Mouse (Mus musculus) neural tube, embryonic 11.5 days (tissue): Measurements from ENCODE around the gene Hcn1. TPM values are rescaled to one million over a fixed set of nuclear protein-coding genes. Genes with fewer than 3 reads are reported as not detected.

Source experiments
- ATAC-seq: fragments of 200-750 bp; cut with Nextera tagmentation; 2 replicates; pipeline ENCODE4 v1.8.0; 2017; ENCODE audit warnings: moderate number of reproducible peaks, mild to moderate bottlenecking, moderate TSS enrichment, moderate library complexity; ENCODE audit not compliant: insufficient read depth, low FRiP score, low TSS enrichment
- DNase-seq: peaks from one replicate; pipeline ENCODE4 v3.0.0-alpha.2; 2015; ENCODE audit warnings: low spot score
- H3K27ac ChIP-seq: fragments of 300-500 bp; sonication (generic); 2 replicates; pipeline ENCODE4 v1.5.1; 2014; ENCODE audit warnings: low read depth, mild to moderate bottlenecking, low read length
- H3K27me3 ChIP-seq: fragments of 300-500 bp; sonication (generic); 2 replicates; pipeline ENCODE4 v1.6.1; 2014; ENCODE audit warnings: mild to moderate bottlenecking, low read length, mixed read lengths; ENCODE audit not compliant: control insufficient read depth, insufficient read depth
- H3K36me3 ChIP-seq: fragments of 300-500 bp; sonication (generic); 2 replicates; pipeline ENCODE4 v1.6.1; 2014; ENCODE audit warnings: mild to moderate bottlenecking, low read length, moderate library complexity, mixed read lengths; ENCODE audit not compliant: control insufficient read depth, insufficient read depth
- H3K4me1 ChIP-seq: fragments of 300-500 bp; sonication (generic); 2 replicates; pipeline ENCODE4 v1.6.1; 2014; ENCODE audit warnings: low read length, mixed read lengths; ENCODE audit not compliant: control insufficient read depth, insufficient read depth
- H3K4me2 ChIP-seq: fragments of 300-500 bp; sonication (generic); 2 replicates; pipeline ENCODE4 v1.6.1; 2014; ENCODE audit warnings: low read depth, mild to moderate bottlenecking, moderate library complexity
- H3K4me3 ChIP-seq: fragments of 300-500 bp; sonication (generic); 2 replicates; pipeline ENCODE4 v1.5.1; 2014; ENCODE audit warnings: low read depth, low read length
- H3K9ac ChIP-seq: fragments of 300-500 bp; sonication (generic); 2 replicates; pipeline ENCODE4 v1.6.1; 2014; ENCODE audit warnings: mild to moderate bottlenecking, low read length
- H3K9me3 ChIP-seq: fragments of 300-500 bp; sonication (generic); 2 replicates; pipeline ENCODE4 v1.6.1; 2016; ENCODE audit warnings: low read length; ENCODE audit not compliant: control insufficient read depth
- WGBS: fragments of 180-500 bp; shearing (Covaris S2); extraction: QIAGEN DNeasy Blood & Tissue Kit; methylation state at CpG from one replicate; pipeline ENCODE4 v1.1.7; 2014; 5-methylcytosine and 5-hydroxymethylcytosine counted together
- polyA plus RNA-seq: library from polyadenylated mRNA; unstranded; fragments of >200 nt; fragmentation: Nextera tagmentation; extraction: Ambion mirVana; gene quantifications from 2 replicates; pipeline ENCODE4 v1.2.1, GENCODE M21; 2014

The Hcn1 gene
- polyA plus RNA-seq, 1 experiment from 2014 or later, result 0.09 TPM

GRCm38 (mm10) chr13:117671851-117672250 lies 69.7 kb downstream of the Hcn1 start:
- ATAC-seq (no peak), DNase-seq (no peak)
- H3K4me1 ChIP-seq, result no peaks in the 10 kb centered on the region
- no peak overlapping the region for H3K9ac ChIP-seq
- H3K27ac ChIP-seq, result no peak overlapping the region
- no peak overlapping the region for H3K4me2 ChIP-seq
- H3K27me3 ChIP-seq, result no peaks in the 10 kb centered on the region
- H3K36me3 ChIP-seq, result no peaks in the 10 kb centered on the region
- WGBS, result 100% methylated on average over 1 of the region's 1 CpGs
- H3K9me3 ChIP-seq, result no peaks in the 10 kb centered on the region
- H3K4me3 ChIP-seq, result no peak overlapping the region

- no peaks in the 10 kb centered on the region for H3K9me3 ChIP-seq
- no peaks in the 10 kb centered on the region for H3K4me1 ChIP-seq
- H3K4me2 ChIP-seq, result no peak overlapping the region
- DNase-seq (no peak), ATAC-seq (no peak)
- 74% methylated on average over 5 of the region's 5 CpGs for WGBS
- H3K27me3 ChIP-seq, result no peaks in the 10 kb centered on the region
- no peak overlapping the region for H3K9ac ChIP-seq
- no peaks in the 10 kb centered on the region for H3K36me3 ChIP-seq
- no peak overlapping the region for H3K4me3 ChIP-seq
- H3K27ac ChIP-seq, result no peak overlapping the region
Observed at GRCm38 (mm10) chr13:117676418-117676817, 74.3 kb downstream of the Hcn1 start.

- no peak overlapping the region for H3K9ac ChIP-seq
- no peak overlapping the region for H3K27ac ChIP-seq
- no peaks in the 10 kb centered on the region for H3K9me3 ChIP-seq
- no peak overlapping the region for H3K4me3 ChIP-seq
- no peaks in the 10 kb centered on the region for H3K36me3 ChIP-seq
- no peaks in the 10 kb centered on the region for H3K4me1 ChIP-seq
- DNase-seq (no peak), ATAC-seq (no peak)
- no peak overlapping the region for H3K4me2 ChIP-seq
- no peaks in the 10 kb centered on the region for H3K27me3 ChIP-seq
- WGBS, result 95% methylated on average over 7 of the region's 7 CpGs
Observed at GRCm38 (mm10) chr13:117687670-117688069, 85.5 kb downstream of the Hcn1 start.

GRCm38 (mm10) chr13:117694729-117695332 lies 92.7 kb downstream of the Hcn1 start:
- no peak for ATAC-seq
- 84% methylated on average over 1 of the region's 1 CpGs for WGBS

GRCm38 (mm10) chr13:117705573-117705972 lies 103.5 kb downstream of the Hcn1 start:
- DNase-seq, result no peak
- Histone ChIP-seq H3K27me3 (no peaks in the 10 kb centered on the region), H3K9me3 (no peaks in the 10 kb centered on the region), H3K4me3 (no peak overlapping the region), H3K36me3 (no peaks in the 10 kb centered on the region), H3K4me2 (no peak overlapping the region), H3K9ac (no peak overlapping the region), H3K27ac (no peak overlapping the region), H3K4me1 (no peaks in the 10 kb centered on the region)
- no peak for ATAC-seq

More at GRCm38 (mm10) chr13:117694729-117695332, 92.7 kb downstream of the Hcn1 start:
- H3K36me3 ChIP-seq, result no peaks in the 10 kb centered on the region
- no peaks in the 10 kb centered on the region for H3K4me1 ChIP-seq
- no peak overlapping the region for H3K9ac ChIP-seq
- H3K27ac ChIP-seq, result no peak overlapping the region
- no peak overlapping the region for H3K4me3 ChIP-seq
- H3K9me3 ChIP-seq, result no peaks in the 10 kb centered on the region
- DNase-seq, result no peak
- H3K4me2 ChIP-seq, result no peak overlapping the region
- no peaks in the 10 kb centered on the region for H3K27me3 ChIP-seq

- Histone ChIP-seq H3K4me2 (no peak overlapping the region), H3K9ac (no peak overlapping the region), H3K27me3 (no peaks in the 10 kb centered on the region), H3K4me3 (no peak overlapping the region), H3K9me3 (no peaks in the 10 kb centered on the region), H3K4me1 (no peaks in the 10 kb centered on the region), H3K27ac (no peak overlapping the region), H3K36me3 (no peaks in the 10 kb centered on the region)
- ATAC-seq, result 0 out of 2 replicates have a peak, but pooled peaks have one; percentile 55
- WGBS, result 74% methylated on average over 3 of the region's 3 CpGs
- peak; percentile 22 for DNase-seq
Observed at GRCm38 (mm10) chr13:117705997-117706396, 103.9 kb downstream of the Hcn1 start.

GRCm38 (mm10) chr13:117706496-117706895 lies 104.4 kb downstream of the Hcn1 start:
- ATAC-seq (no peak), DNase-seq (no peak)
- Histone ChIP-seq H3K4me2 (no peak overlapping the region), H3K27ac (no peak overlapping the region), H3K36me3 (no peaks in the 10 kb centered on the region), H3K4me3 (no peak overlapping the region), H3K27me3 (no peaks in the 10 kb centered on the region), H3K9me3 (no peaks in the 10 kb centered on the region), H3K4me1 (no peaks in the 10 kb centered on the region), H3K9ac (no peak overlapping the region)
- 80% methylated on average over 2 of the region's 2 CpGs for WGBS

GRCm38 (mm10) chr13:117706986-117707738 lies 105.0 kb downstream of the Hcn1 start:
- H3K9ac ChIP-seq, result no peak overlapping the region
- no peaks in the 10 kb centered on the region for H3K4me1 ChIP-seq
- H3K4me2 ChIP-seq, result no peak overlapping the region
- H3K9me3 ChIP-seq, result no peaks in the 10 kb centered on the region
- ATAC-seq (no peak), DNase-seq (no peak)
- no peaks in the 10 kb centered on the region for H3K36me3 ChIP-seq
- WGBS, result 78% methylated on average over 11 of the region's 11 CpGs
- H3K27ac ChIP-seq, result no peak overlapping the region
- no peaks in the 10 kb centered on the region for H3K27me3 ChIP-seq
- no peak overlapping the region for H3K4me3 ChIP-seq

GRCm38 (mm10) chr13:117710811-117711210 lies 108.7 kb downstream of the Hcn1 start:
- no peaks in the 10 kb centered on the region for H3K9me3 ChIP-seq
- no peak for DNase-seq
- H3K36me3 ChIP-seq, result no peaks in the 10 kb centered on the region
- H3K4me2 ChIP-seq, result no peak overlapping the region
- ATAC-seq, result no peak
- H3K4me3 ChIP-seq, result no peak overlapping the region
- no peaks in the 10 kb centered on the region for H3K4me1 ChIP-seq
- no peak overlapping the region for H3K27ac ChIP-seq
- H3K27me3 ChIP-seq, result no peaks in the 10 kb centered on the region
- no peak overlapping the region for H3K9ac ChIP-seq
